Mouse (Mus musculus): ENCODE results near the gene Dnaaf1. TPM values are rescaled to one million over a fixed set of nuclear protein-coding genes. Genes with fewer than 3 reads are reported as not detected.

The Dnaaf1 gene
- total and polyA plus RNA-seq, 3 experiments = 0.39 TPM; not detected in 2

- TF ChIP-seq EP300 (IDR thresholded peaks at IDR 0.05; ENCODE audit: insufficient read depth, low read depth, low read length) (no peak), POLR2A (IDR thresholded peaks at IDR 0.05; ENCODE audit: insufficient read depth, low read depth, low read length) (no peak), CTCF (IDR thresholded peaks at IDR 0.05) (no peak)
- no peaks in the 10 kb centered on the region; the same call in 1 of the 2 replicates for H3K27me3 ChIP-seq (ENCODE audit: control insufficient read depth, insufficient read depth, low read length)
- intact Hi-C loops (cut with DNase I) = no loop called here
- no peak for DNase-seq
- peaks cover 4% of the 10 kb centered on the region for H3K4me1 ChIP-seq (ENCODE audit: control insufficient read depth, insufficient read depth, low read length)
- 26% methylated on average over 14 of the region's 14 CpGs for WGBS
- H3K9ac ChIP-seq (ENCODE audit: low read depth, low read length) = no peak overlapping the region
- H3K4me3 ChIP-seq = no peak overlapping the region
- H3K36me3 ChIP-seq (ENCODE audit: control insufficient read depth, insufficient read depth, low read length) = no peaks in the 10 kb centered on the region
- no peaks in the 10 kb centered on the region for H3K79me2 ChIP-seq (replicated peaks; ENCODE audit: control insufficient read depth, insufficient read depth, low read length)
- no peak overlapping the region for H3K27ac ChIP-seq
Measured at GRCm38 (mm10) chr8:119634616-119635336, 59.7 kb downstream of the Dnaaf1 start.

DNA sequence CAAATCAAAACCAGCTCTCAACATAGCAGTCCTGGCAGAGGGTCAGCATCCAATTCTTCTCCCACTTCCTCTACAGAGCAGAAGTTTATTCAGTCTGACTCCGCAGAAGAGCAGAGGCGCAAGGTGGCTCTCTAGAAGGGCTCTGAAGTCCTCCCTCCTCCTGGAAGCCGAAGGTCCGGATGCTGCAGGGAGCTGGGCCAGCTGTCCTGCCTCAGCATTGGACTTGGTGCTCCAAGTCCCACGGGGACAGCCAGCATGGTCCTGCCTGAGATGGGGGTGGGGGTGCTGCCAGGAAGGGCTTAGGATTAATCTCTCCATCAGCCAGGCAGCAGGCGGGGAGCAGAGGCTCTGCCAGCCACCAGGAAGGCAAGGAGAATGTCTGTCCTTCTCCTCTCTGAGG is 60.3 kb downstream of the Dnaaf1 start, which contains the start of gene Kcng4:
Kcng4 (minus strand) TSS at position 303 of the 400 bp plus-strand sequence.
- Histone ChIP-seq H3K27me3 (ENCODE audit: control insufficient read depth, insufficient read depth, low read length) (no peaks in the 10 kb centered on the region; the same call in 1 of the 2 replicates), H3K27ac (no peak within 1 kb of the TSS), H3K79me2 (replicated peaks; ENCODE audit: control insufficient read depth, insufficient read depth, low read length) (no peaks in the 10 kb centered on the region), H3K4me3 (no peak within 1 kb of the TSS), H3K4me1 (ENCODE audit: control insufficient read depth, insufficient read depth, low read length) (peaks cover 6% of the 10 kb centered on the region), H3K36me3 (ENCODE audit: control insufficient read depth, insufficient read depth, low read length) (no peaks in the 10 kb centered on the region), H3K9ac (ENCODE audit: low read depth, low read length) (peak within 1 kb of the TSS; percentile 21; the same call in 1 of the 2 replicates)
- WGBS = 21% methylated on average over 6 of the region's 6 CpGs
- TF ChIP-seq CTCF (IDR thresholded peaks at IDR 0.05) (no peak), POLR2A (IDR thresholded peaks at IDR 0.05; ENCODE audit: insufficient read depth, low read depth, low read length) (no peak), EP300 (IDR thresholded peaks at IDR 0.05; ENCODE audit: insufficient read depth, low read depth, low read length) (no peak)
- DNase-seq = peak in 1 of 2 experiments; percentile 29
- intact Hi-C loops (cut with DNase I) = no loop called here

GRCm38 (mm10) chr8:119635958-119636357 is 60.9 kb downstream of the Dnaaf1 start:
- Histone ChIP-seq H3K9ac (ENCODE audit: low read depth, low read length) (no peak overlapping the region), H3K27me3 (ENCODE audit: control insufficient read depth, insufficient read depth, low read length) (no peaks in the 10 kb centered on the region; the same call in 1 of the 2 replicates), H3K4me1 (ENCODE audit: control insufficient read depth, insufficient read depth, low read length) (peaks cover 6% of the 10 kb centered on the region), H3K4me3 (no peak overlapping the region), H3K36me3 (ENCODE audit: control insufficient read depth, insufficient read depth, low read length) (no peaks in the 10 kb centered on the region), H3K79me2 (replicated peaks; ENCODE audit: control insufficient read depth, insufficient read depth, low read length) (no peaks in the 10 kb centered on the region), H3K27ac (no peak overlapping the region)
- DNase-seq = no peak
- WGBS = 39% methylated on average over 2 of the region's 2 CpGs
- intact Hi-C loops (cut with DNase I) = no loop called here
- TF ChIP-seq POLR2A (IDR thresholded peaks at IDR 0.05; ENCODE audit: insufficient read depth, low read depth, low read length) = no peak
- no peak for TF ChIP-seq CTCF (IDR thresholded peaks at IDR 0.05)
- no peak for TF ChIP-seq EP300 (IDR thresholded peaks at IDR 0.05; ENCODE audit: insufficient read depth, low read depth, low read length)

- Histone ChIP-seq H3K27ac (no peak overlapping the region), H3K4me3 (no peak overlapping the region), H3K4me1 (ENCODE audit: control insufficient read depth, insufficient read depth, low read length) (peaks cover 6% of the 10 kb centered on the region), H3K9ac (ENCODE audit: low read depth, low read length) (no peak overlapping the region), H3K27me3 (ENCODE audit: control insufficient read depth, insufficient read depth, low read length) (no peaks in the 10 kb centered on the region; the same call in 1 of the 2 replicates), H3K79me2 (replicated peaks; ENCODE audit: control insufficient read depth, insufficient read depth, low read length) (no peaks in the 10 kb centered on the region), H3K36me3 (ENCODE audit: control insufficient read depth, insufficient read depth, low read length) (no peaks in the 10 kb centered on the region)
- WGBS = 55% methylated on average over 7 of the region's 7 CpGs
- TF ChIP-seq EP300 (IDR thresholded peaks at IDR 0.05; ENCODE audit: insufficient read depth, low read depth, low read length) = no peak
- no peak for TF ChIP-seq POLR2A (IDR thresholded peaks at IDR 0.05; ENCODE audit: insufficient read depth, low read depth, low read length)
- TF ChIP-seq CTCF (IDR thresholded peaks at IDR 0.05) = no peak
- intact Hi-C loops (cut with DNase I) = no loop called here
- DNase-seq = no peak
Measured at GRCm38 (mm10) chr8:119636766-119637165, 61.7 kb downstream of the Dnaaf1 start.

DNA sequence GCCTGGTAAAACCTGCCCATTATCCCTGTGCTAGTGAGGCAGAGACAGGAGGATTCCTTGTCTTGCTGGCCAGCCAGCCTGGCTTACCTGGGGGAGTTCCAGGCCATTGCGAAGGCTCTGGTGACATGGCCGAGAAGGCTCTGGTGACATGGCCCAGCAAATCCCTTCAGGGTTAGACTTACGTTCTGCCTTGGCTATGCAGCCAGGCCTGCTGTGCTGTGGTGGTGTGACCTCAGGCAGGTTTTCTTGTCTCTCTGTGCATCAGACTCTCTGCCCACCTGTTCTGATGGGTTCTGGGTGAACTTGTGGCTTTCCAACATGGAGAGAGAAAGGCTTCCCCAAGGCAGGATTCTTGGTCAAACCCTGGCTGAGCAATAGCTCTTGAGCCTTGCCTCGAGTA is 62.3 kb downstream of the Dnaaf1 start:
- WGBS = 92% methylated on average over 4 of the region's 4 CpGs
- Histone ChIP-seq H3K4me3 (no peak overlapping the region), H3K27ac (no peak overlapping the region), H3K79me2 (replicated peaks; ENCODE audit: control insufficient read depth, insufficient read depth, low read length) (no peaks in the 10 kb centered on the region), H3K4me1 (ENCODE audit: control insufficient read depth, insufficient read depth, low read length) (peaks cover 6% of the 10 kb centered on the region), H3K9ac (ENCODE audit: low read depth, low read length) (no peak overlapping the region), H3K27me3 (ENCODE audit: control insufficient read depth, insufficient read depth, low read length) (no peaks in the 10 kb centered on the region; the same call in 1 of the 2 replicates), H3K36me3 (ENCODE audit: control insufficient read depth, insufficient read depth, low read length) (no peaks in the 10 kb centered on the region)
- DNase-seq = no peak
- TF ChIP-seq CTCF (IDR thresholded peaks at IDR 0.05) (no peak), POLR2A (IDR thresholded peaks at IDR 0.05; ENCODE audit: insufficient read depth, low read depth, low read length) (no peak), EP300 (IDR thresholded peaks at IDR 0.05; ENCODE audit: insufficient read depth, low read depth, low read length) (no peak)
- intact Hi-C loops (cut with DNase I) = no loop called here

- no peaks in the 10 kb centered on the region for H3K79me2 ChIP-seq (replicated peaks; ENCODE audit: control insufficient read depth, insufficient read depth, low read length)
- H3K4me3 ChIP-seq = no peak overlapping the region
- peaks cover 6% of the 10 kb centered on the region for H3K4me1 ChIP-seq (ENCODE audit: control insufficient read depth, insufficient read depth, low read length)
- H3K27me3 ChIP-seq (ENCODE audit: control insufficient read depth, insufficient read depth, low read length) = no peaks in the 10 kb centered on the region; the same call in 1 of the 2 replicates
- 65% methylated on average over 6 of the region's 6 CpGs for WGBS
- H3K27ac ChIP-seq = no peak overlapping the region
- DNase-seq = no peak
- intact Hi-C loops (cut with DNase I) = no loop called here
- no peaks in the 10 kb centered on the region for H3K36me3 ChIP-seq (ENCODE audit: control insufficient read depth, insufficient read depth, low read length)
- H3K9ac ChIP-seq (ENCODE audit: low read depth, low read length) = no peak overlapping the region
- TF ChIP-seq CTCF (IDR thresholded peaks at IDR 0.05) (0 out of 2 replicates have a peak, but pooled peaks have one; percentile 21), POLR2A (IDR thresholded peaks at IDR 0.05; ENCODE audit: insufficient read depth, low read depth, low read length) (no peak)
Measured at GRCm38 (mm10) chr8:119638261-119638660, 63.2 kb downstream of the Dnaaf1 start.

All from heart, adult 2 months (tissue).